Mouse (Mus musculus) ES-Bruce4 (cell line): ENCODE data around the gene Slc22a21. TPM values are rescaled to one million over a fixed set of nuclear protein-coding genes. Genes with fewer than 3 reads are reported as not detected.
"Not testable (repeated sequence)": the region's sequence is repeated elsewhere in the genome, so short reads cannot be mapped to it uniquely, and the experiment has no call there.

Source experiments
- H3K27ac ChIP-seq: 2 replicates; pipeline ENCODE4 v1.5.1; 2012; ENCODE audit warnings: low read length, inconsistent platforms; ENCODE audit not compliant: insufficient read depth
- H3K27me3 ChIP-seq: 2 replicates; pipeline ENCODE4 v1.6.1; 2012; ENCODE audit warnings: mild to moderate bottlenecking, low read length, inconsistent platforms; ENCODE audit not compliant: control insufficient read depth, poor library complexity, insufficient read depth, severe bottlenecking
- H3K36me3 ChIP-seq: 2 replicates; pipeline ENCODE4 v1.6.1; 2012; ENCODE audit warnings: inconsistent platforms, mild to moderate bottlenecking, low read length, moderate library complexity; ENCODE audit not compliant: control insufficient read depth, poor library complexity, insufficient read depth, severe bottlenecking
- H3K4me1 ChIP-seq: one replicate; pipeline ENCODE4 v1.8.1; 2011; ENCODE audit warnings: low read length; ENCODE audit not compliant: control insufficient read depth, insufficient read depth
- H3K4me3 ChIP-seq: 2 replicates; pipeline ENCODE4 v1.5.1; 2011; ENCODE audit warnings: low read depth, mild to moderate bottlenecking, low read length
- H3K9ac ChIP-seq: 2 replicates; pipeline ENCODE4 v1.6.1; 2012; ENCODE audit warnings: low read depth, mild to moderate bottlenecking, inconsistent platforms; ENCODE audit not compliant: poor library complexity, severe bottlenecking
- H3K9me3 ChIP-seq: replicated peaks from 2 replicates; pipeline ENCODE4 v1.6.1; 2012; ENCODE audit warnings: mild to moderate bottlenecking, low read length, inconsistent platforms; ENCODE audit not compliant: control insufficient read depth, poor library complexity, insufficient read depth, severe bottlenecking
- CTCF ChIP-seq: IDR thresholded peaks from one replicate; pipeline ENCODE4 v1.8.1; 2011; ENCODE audit warnings: low read depth, low read length
- EP300 ChIP-seq: IDR thresholded peaks from 2 replicates; pipeline ENCODE4 v1.6.1; 2011; ENCODE audit warnings: low read depth, low read length; ENCODE audit not compliant: insufficient read depth
- POLR2A ChIP-seq: IDR thresholded peaks from one replicate; pipeline ENCODE4 v1.8.1; 2011; ENCODE audit warnings: low read length; ENCODE audit not compliant: insufficient read depth
- polyA plus RNA-seq: library from polyadenylated mRNA; stranded (reverse); fragments of >200 nt; gene quantifications from 2 replicates; pipeline ENCODE4 v1.2.4, GENCODE M21; 2011; ENCODE audit warnings: low read depth; ENCODE audit not compliant: missing spikeins, insufficient read depth, insufficient read length

Gene Slc22a21
- polyA plus RNA-seq, 1 experiment, result 3.0 TPM

DNA sequence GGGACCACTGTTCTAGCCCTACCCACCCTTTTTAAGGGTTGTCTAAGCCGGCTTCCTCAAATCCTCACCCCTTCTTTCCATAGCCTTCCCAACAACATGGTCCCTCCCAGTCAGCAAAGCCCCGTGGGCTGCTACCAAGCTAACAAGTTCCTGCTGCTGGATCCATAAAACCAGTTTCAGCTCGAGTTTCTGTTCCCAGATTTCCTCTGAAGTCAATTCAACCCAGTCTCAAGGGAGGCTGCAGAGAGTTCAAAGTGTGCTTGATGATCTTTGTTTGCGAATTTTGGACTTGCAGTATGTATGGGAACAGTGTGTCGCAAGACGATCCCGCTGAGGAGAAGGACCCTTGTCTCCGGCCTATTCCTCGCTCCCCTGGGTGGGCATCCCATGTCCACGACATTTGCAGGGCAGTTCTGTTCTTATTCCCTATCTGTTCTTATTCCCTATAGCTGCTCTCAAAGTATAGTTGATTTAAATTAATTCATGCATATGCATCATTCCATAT lies 28.3 kb upstream of the Slc22a21 start:
- Histone ChIP-seq H3K9me3 (no peaks in the 10 kb centered on the region), H3K4me3 (no peak overlapping the region), H3K9ac (no peak overlapping the region), H3K27ac (no peak overlapping the region), H3K4me1 (no peaks in the 10 kb centered on the region), H3K36me3 (no peaks in the 10 kb centered on the region), H3K27me3 (no peaks in the 10 kb centered on the region)
- TF ChIP-seq POLR2A (no peak), CTCF (no peak), EP300 (no peak)

DNA sequence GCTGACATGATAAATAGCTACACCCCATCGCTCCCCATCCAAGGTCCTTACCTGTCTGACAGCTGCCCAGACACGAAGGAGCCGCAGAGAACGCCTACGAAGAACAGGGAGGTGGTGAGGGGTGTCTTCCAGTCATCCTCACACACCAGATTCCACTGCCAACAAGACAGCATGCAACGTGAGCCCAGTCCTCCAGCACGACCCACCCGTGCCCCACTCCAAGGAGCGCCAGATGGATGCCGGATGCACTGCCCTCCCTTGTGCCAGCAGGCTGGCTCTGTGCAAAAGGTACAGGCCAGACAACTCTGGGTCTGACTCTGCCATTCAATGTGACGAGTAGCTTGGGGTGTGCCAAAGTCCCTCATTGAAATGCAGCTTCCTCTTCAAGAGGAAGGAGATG lies 27.6 kb upstream of the Slc22a21 start:
- Histone ChIP-seq H3K4me1 (no peaks in the 10 kb centered on the region), H3K27me3 (no peaks in the 10 kb centered on the region), H3K9ac (no peak overlapping the region), H3K9me3 (no peaks in the 10 kb centered on the region), H3K36me3 (no peaks in the 10 kb centered on the region), H3K4me3 (no peak overlapping the region), H3K27ac (no peak overlapping the region)
- no peak for TF ChIP-seq EP300
- no peak for TF ChIP-seq CTCF
- no peak for TF ChIP-seq POLR2A

DNA sequence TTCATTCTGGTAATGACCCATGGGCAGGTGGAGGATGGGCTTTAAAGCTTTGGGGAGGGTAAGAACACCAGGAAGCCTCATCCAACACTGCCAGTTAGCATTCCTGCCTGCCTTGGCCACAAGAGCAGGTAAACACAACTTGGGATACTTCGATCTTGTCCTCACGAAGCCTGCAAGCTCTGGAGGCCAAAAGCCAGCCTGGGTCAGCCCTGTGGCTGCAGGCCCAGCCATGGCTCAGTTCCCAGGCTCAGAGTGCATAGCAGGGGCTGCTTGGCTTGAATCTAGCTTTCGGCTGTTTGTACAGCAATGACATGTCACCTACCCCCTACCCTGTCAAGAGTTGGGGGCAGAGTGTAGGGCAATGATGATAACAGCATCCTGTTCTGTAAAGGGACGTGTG lies 26.8 kb upstream of the Slc22a21 start:
- Histone ChIP-seq H3K36me3 (no peaks in the 10 kb centered on the region), H3K9ac (no peak overlapping the region), H3K4me3 (no peak overlapping the region), H3K27ac (no peak overlapping the region), H3K4me1 (no peaks in the 10 kb centered on the region), H3K27me3 (no peaks in the 10 kb centered on the region), H3K9me3 (no peaks in the 10 kb centered on the region)
- TF ChIP-seq CTCF (no peak), EP300 (no peak), POLR2A (no peak)

DNA sequence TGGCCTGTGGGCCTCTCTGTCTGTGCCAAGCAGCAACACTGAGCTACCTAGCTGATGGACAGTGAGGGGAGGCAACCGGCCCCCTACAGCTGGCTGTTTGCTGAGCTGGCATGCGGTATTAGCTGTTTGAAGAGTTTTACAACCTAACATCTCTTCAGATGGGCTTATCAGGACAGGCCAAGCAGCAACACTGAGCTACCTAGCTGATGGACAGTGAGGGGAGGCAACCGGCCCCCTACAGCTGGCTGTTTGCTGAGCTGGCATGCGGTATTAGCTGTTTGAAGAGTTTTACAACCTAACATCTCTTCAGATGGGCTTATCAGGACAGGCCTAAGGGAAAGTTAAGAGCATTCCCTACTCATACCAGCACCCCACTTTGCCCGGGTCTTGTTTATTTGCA lies 26.2 kb upstream of the Slc22a21 start:
- not testable (repeated sequence) for H3K27me3 ChIP-seq, H3K27ac ChIP-seq, H3K4me3 ChIP-seq, H3K9me3 ChIP-seq, H3K4me1 ChIP-seq, H3K9ac ChIP-seq, H3K36me3 ChIP-seq

DNA sequence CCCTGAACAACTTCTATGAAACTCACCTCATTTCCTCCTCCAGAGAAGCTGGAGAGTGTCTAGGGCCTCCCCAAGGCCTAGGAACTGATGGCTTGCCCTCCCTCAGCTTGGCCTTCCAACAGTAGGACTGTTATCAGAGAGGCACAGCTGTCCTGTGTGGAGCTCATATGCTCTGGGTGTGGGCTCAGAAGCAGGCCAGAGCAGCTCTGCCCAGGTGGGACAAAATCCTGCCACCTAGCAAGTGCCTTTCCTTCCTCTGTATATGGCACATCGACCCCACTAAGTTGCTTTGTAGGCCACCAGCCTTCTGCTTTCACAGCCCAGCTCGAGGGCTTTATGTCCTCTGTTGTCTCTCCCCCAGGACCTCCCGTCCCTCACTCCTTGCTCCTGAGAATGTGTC lies 24.6 kb upstream of the Slc22a21 start:
- no peak overlapping the region for H3K27ac ChIP-seq
- TF ChIP-seq POLR2A, result no peak
- TF ChIP-seq CTCF, result no peak
- TF ChIP-seq EP300, result no peak

DNA sequence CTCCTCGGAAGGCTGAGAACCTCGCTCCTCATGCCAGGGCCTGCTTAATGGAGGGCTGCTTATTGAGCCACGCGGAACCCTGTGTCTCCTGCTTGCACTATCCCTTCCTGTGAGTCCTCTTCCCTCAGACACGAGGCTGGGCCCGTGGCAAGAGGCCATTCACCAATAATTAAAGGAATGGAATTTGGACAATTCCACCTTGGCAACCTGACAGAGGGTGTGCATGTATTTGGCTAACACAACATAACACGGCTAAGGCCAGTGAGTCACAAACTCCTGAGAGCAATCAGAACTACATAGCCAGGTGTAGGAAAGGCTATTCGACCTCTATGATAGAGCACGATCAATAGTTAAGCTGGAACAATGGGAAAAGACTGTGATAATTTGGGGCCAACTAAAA lies 24.1 kb upstream of the Slc22a21 start:
- TF ChIP-seq EP300 (no peak), POLR2A (no peak), CTCF (no peak)
- Histone ChIP-seq H3K4me1 (no peaks in the 10 kb centered on the region), H3K9ac (no peak overlapping the region), H3K36me3 (no peaks in the 10 kb centered on the region), H3K9me3 (no peaks in the 10 kb centered on the region), H3K27ac (no peak overlapping the region), H3K27me3 (no peaks in the 10 kb centered on the region), H3K4me3 (no peak overlapping the region)

More for the DNA sequence above, 24.6 kb upstream of the Slc22a21 start:
- no peak overlapping the region for H3K9ac ChIP-seq
- no peaks in the 10 kb centered on the region for H3K27me3 ChIP-seq
- no peaks in the 10 kb centered on the region for H3K4me1 ChIP-seq
- no peaks in the 10 kb centered on the region for H3K36me3 ChIP-seq
- H3K9me3 ChIP-seq, result no peaks in the 10 kb centered on the region
- no peak overlapping the region for H3K4me3 ChIP-seq
